Mouse (Mus musculus) 3134 (cell line): Measurements from ENCODE around the gene Smarca5.

Experiments
- DNase-seq: peaks from one replicate; pipeline ENCODE4 v3.0.0-alpha.2; 2011; ENCODE audit warnings: low spot score; ENCODE audit not compliant: insufficient read length; ENCODE audit errors: extremely low read depth

The Smarca5 gene

DNA sequence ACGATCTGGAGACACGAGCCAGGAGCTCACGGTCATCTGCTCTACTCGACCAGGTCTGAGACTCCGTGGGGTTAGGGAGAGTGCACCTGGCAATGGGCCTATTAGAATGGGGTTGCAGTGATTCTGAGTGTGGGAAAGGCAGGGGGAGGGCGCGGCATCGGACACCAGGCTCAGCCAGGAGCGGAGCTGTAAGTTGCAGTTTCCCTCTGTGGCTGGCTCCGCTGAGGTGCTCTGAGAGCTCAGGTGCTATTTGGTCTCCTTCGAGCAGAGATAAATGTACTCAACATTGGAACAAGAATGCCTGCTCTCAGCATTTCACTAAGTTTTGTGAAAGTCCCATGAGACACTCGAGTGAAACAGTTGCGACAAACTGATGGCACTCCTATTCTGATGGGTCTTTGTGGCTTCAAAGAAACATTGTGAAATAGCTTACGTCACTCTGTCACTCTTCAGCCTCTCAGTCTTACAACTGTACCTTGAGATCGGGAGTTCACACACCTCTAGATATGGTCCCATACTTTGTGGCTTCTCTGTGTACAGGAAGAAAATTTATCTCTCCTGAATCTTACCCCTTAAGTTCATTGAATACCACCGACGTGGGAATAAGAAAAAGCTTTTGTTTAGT is 69.9 kb downstream of the Smarca5 start:
- no peak for DNase-seq

DNA sequence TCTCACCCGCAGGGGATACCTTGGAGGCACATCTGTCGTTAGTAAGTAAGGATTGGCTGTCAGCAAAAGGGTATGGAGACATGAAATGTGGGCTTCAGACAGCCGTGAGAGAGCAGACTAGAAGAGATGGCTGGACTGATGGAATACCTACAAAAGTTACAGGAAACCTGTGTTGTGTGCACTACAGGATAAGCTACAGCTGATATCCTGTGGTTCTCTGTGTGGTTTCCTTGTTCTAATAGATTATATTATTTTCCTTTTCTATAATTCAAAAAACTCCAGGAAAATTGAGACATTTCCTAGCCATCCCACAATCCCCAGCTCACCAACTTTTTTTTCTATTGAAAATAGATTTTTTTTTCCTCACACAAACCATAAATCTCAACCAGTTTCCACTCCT is 75.8 kb downstream of the Smarca5 start:
- no peak for DNase-seq

DNA sequence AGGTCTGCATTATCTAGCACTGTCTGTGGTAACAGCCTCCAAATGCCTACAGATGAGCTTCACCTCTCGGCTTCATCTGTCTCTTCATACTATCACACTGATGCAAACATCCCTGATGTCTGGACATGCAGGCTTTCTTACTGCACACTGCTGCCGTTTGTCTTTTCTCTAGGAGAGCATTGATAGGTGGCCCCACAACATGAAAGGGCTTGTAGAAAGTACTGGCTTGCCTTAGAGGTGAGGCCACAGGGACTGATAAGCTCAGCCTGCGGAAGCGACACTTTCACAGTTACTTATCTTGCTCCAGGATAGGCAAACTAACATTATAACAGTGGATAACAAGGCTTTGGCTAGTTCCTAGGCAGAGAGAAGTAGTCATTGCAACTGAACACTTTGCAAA is 78.2 kb downstream of the Smarca5 start:
- DNase-seq: no peak

DNA sequence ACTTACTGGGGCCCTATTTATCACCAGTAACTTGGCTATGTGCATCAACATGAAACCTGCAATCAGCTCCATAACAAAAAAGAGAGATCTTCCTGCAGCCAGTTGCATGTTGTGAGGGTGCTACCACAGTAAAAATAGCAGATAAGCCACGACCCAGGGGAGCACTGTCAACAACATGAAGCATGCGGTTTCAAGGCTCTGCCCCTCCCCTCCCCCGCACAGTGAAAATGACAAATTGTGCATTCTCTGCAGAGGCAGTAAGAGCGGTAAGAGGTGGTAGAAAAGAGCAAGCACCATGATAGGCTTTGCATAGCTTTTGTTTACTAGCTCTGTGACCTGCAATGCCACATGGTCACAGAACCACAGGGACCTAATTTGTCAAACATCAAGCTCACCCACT is 81.7 kb downstream of the Smarca5 start:
- no peak for DNase-seq
